Mouse (Mus musculus) heart, embryonic 16.5 days (tissue): Measurements from ENCODE around the gene Plpp7. TPM values are rescaled to one million over a fixed set of nuclear protein-coding genes. Genes with fewer than 3 reads are reported as not detected.
A peak's percentile ranks its signal among the peaks of the same experiment; 100 is the strongest.

Experiments
- ATAC-seq: fragments of 200-750 bp; cut with Nextera tagmentation; replicated peaks from 2 replicates; pipeline ENCODE4 v1.8.0; 2017; ENCODE audit warnings: moderate number of reproducible peaks; ENCODE audit not compliant: insufficient read depth, low FRiP score; ENCODE audit errors: extremely low read depth
- H3K27ac ChIP-seq: fragments of 300-500 bp; sonication (generic); 2 replicates; pipeline ENCODE4 v1.5.1; 2014; ENCODE audit warnings: mild to moderate bottlenecking, low read length, control low read depth, moderate library complexity
- H3K27me3 ChIP-seq: fragments of 300-500 bp; sonication (generic); 2 replicates; pipeline ENCODE4 v1.6.1; 2014; ENCODE audit warnings: low read length, mixed read lengths; ENCODE audit not compliant: control insufficient read depth, insufficient read depth
- H3K36me3 ChIP-seq: fragments of 300-500 bp; sonication (generic); 2 replicates; pipeline ENCODE4 v1.6.1; 2014; ENCODE audit not compliant: control insufficient read depth, insufficient read depth
- H3K4me1 ChIP-seq: fragments of 300-500 bp; sonication (generic); 2 replicates; pipeline ENCODE4 v1.6.1; 2014; ENCODE audit warnings: low read length, mixed read lengths; ENCODE audit not compliant: control insufficient read depth, insufficient read depth
- H3K4me2 ChIP-seq: fragments of 300-500 bp; sonication (generic); 2 replicates; pipeline ENCODE4 v1.6.1; 2014; ENCODE audit warnings: low read depth, mild to moderate bottlenecking, control low read depth, low read length
- H3K4me3 ChIP-seq: fragments of 300-500 bp; sonication (generic); 2 replicates; pipeline ENCODE4 v1.5.1; 2014; ENCODE audit warnings: mild to moderate bottlenecking, control low read depth, low read length
- H3K9ac ChIP-seq: fragments of 300-500 bp; sonication (generic); 2 replicates; pipeline ENCODE4 v1.6.1; 2014; ENCODE audit warnings: low read length, control low read depth
- H3K9me3 ChIP-seq: fragments of 300-500 bp; sonication (generic); replicated peaks from 2 replicates; pipeline ENCODE4 v1.6.1; 2016; ENCODE audit warnings: low read length; ENCODE audit not compliant: control insufficient read depth
- WGBS: fragments of 180-500 bp; shearing (Covaris S2); extraction: QIAGEN DNeasy Blood & Tissue Kit; methylation state at CpG from one replicate; pipeline ENCODE4 v1.1.7; 2014; 5-methylcytosine and 5-hydroxymethylcytosine counted together
- polyA plus RNA-seq: library from polyadenylated mRNA; unstranded; fragments of >200 nt; fragmentation: Nextera tagmentation; extraction: Ambion mirVana; gene quantifications from 2 replicates; pipeline ENCODE4 v1.2.1, GENCODE M21; 2015

The Plpp7 gene
- polyA plus RNA-seq, 1 experiment from 2014 or later, result 21.4 TPM

GRCm38 (mm10) chr2:32137667-32138266, 42.4 kb downstream of the Plpp7 start:
- H3K9me3 ChIP-seq, result no peaks in the 10 kb centered on the region
- peak overlapping the region; percentile 79 for H3K4me2 ChIP-seq
- peak; percentile 98 for ATAC-seq
- no peaks in the 10 kb centered on the region for H3K27me3 ChIP-seq
- no peaks in the 10 kb centered on the region for H3K36me3 ChIP-seq
- peaks cover 5% of the 10 kb centered on the region for H3K4me1 ChIP-seq
- H3K9ac ChIP-seq, result peak overlapping the region; percentile 75
- peak overlapping the region; percentile 76 for H3K27ac ChIP-seq
- WGBS, result 0% methylated on average over 40 of the region's 40 CpGs
- peak overlapping the region; percentile 61 for H3K4me3 ChIP-seq

- H3K36me3 ChIP-seq, result no peaks in the 10 kb centered on the region
- 73% methylated on average over 5 of the region's 5 CpGs for WGBS
- H3K4me3 ChIP-seq, result no peak overlapping the region
- H3K4me1 ChIP-seq, result peaks cover 5% of the 10 kb centered on the region
- H3K4me2 ChIP-seq, result no peak overlapping the region
- no peak overlapping the region; the same call in 1 of the 2 replicates for H3K27ac ChIP-seq
- no peaks in the 10 kb centered on the region for H3K27me3 ChIP-seq
- no peaks in the 10 kb centered on the region for H3K9me3 ChIP-seq
- ATAC-seq, result no peak
- H3K9ac ChIP-seq, result no peak overlapping the region
Measured at GRCm38 (mm10) chr2:32139377-32139776, 44.0 kb downstream of the Plpp7 start.

GRCm38 (mm10) chr2:32140498-32140934, 45.2 kb downstream of the Plpp7 start:
- Histone ChIP-seq H3K9me3 (no peaks in the 10 kb centered on the region), H3K4me1 (peaks cover 5% of the 10 kb centered on the region), H3K36me3 (no peaks in the 10 kb centered on the region), H3K27ac (no peak overlapping the region), H3K27me3 (no peaks in the 10 kb centered on the region), H3K4me2 (no peak overlapping the region), H3K9ac (no peak overlapping the region), H3K4me3 (no peak overlapping the region)
- ATAC-seq, result no peak
- WGBS, result 43% methylated on average over 4 of the region's 4 CpGs

GRCm38 (mm10) chr2:32141602-32142001, 46.3 kb downstream of the Plpp7 start:
- no peak overlapping the region for H3K27ac ChIP-seq
- 69% methylated on average over 6 of the region's 6 CpGs for WGBS
- H3K36me3 ChIP-seq, result no peaks in the 10 kb centered on the region
- H3K9ac ChIP-seq, result no peak overlapping the region
- no peak overlapping the region for H3K4me2 ChIP-seq
- no peaks in the 10 kb centered on the region for H3K9me3 ChIP-seq
- peaks cover 5% of the 10 kb centered on the region for H3K4me1 ChIP-seq
- H3K27me3 ChIP-seq, result no peaks in the 10 kb centered on the region
- no peak overlapping the region for H3K4me3 ChIP-seq
- no peak for ATAC-seq

DNA sequence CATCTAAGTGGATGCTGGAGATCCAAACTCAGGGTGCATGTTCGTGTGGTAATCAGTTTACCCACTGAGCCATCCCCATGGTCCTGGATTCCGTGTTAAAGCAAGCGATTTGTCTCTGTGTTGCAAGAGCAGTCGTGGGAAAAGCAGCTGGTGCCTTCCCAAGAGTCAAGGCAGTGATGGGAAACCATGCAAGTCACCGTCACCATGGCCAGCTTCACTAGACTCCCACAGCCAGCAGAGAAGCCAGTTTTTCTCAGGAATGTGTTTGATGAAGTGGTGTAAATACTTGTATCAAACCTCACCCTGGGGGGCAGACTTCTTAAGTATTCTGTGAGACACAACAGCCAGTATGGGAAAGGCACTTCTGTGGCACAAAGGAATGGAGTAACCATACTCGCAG, 47.0 kb downstream of the Plpp7 start:
- WGBS, result 49% methylated on average over 6 of the region's 6 CpGs
- Histone ChIP-seq H3K9me3 (no peaks in the 10 kb centered on the region), H3K36me3 (no peaks in the 10 kb centered on the region), H3K4me1 (peaks cover 5% of the 10 kb centered on the region), H3K4me2 (no peak overlapping the region), H3K27ac (no peak overlapping the region), H3K27me3 (no peaks in the 10 kb centered on the region), H3K9ac (no peak overlapping the region), H3K4me3 (no peak overlapping the region)
- no peak for ATAC-seq

- Histone ChIP-seq H3K27ac (no peak overlapping the region), H3K36me3 (no peaks in the 10 kb centered on the region), H3K9ac (no peak overlapping the region), H3K4me1 (no peaks in the 10 kb centered on the region), H3K9me3 (no peaks in the 10 kb centered on the region), H3K27me3 (no peaks in the 10 kb centered on the region), H3K4me2 (no peak overlapping the region), H3K4me3 (no peak overlapping the region)
- 74% methylated on average over 5 of the region's 5 CpGs for WGBS
- ATAC-seq, result no peak
Measured at GRCm38 (mm10) chr2:32144633-32145032, 49.3 kb downstream of the Plpp7 start.

GRCm38 (mm10) chr2:32146617-32147162, 51.4 kb downstream of the Plpp7 start:
- Histone ChIP-seq H3K9ac (no peak overlapping the region), H3K9me3 (no peaks in the 10 kb centered on the region), H3K4me3 (no peak overlapping the region), H3K27me3 (no peaks in the 10 kb centered on the region), H3K4me2 (no peak overlapping the region), H3K27ac (no peak overlapping the region), H3K4me1 (peaks cover 4% of the 10 kb centered on the region; the same call in 1 of the 2 replicates), H3K36me3 (no peaks in the 10 kb centered on the region)
- no peak for ATAC-seq
- WGBS, result 76% methylated on average over 5 of the region's 5 CpGs

- WGBS, result 47% methylated on average over 1 of the region's 1 CpGs
- peak overlapping the region; percentile 80; the same call in 1 of the 2 replicates for H3K4me2 ChIP-seq
- H3K27me3 ChIP-seq, result no peaks in the 10 kb centered on the region
- ATAC-seq, result no peak
- no peak overlapping the region; the same call in 1 of the 2 replicates for H3K9ac ChIP-seq
- peak overlapping the region; percentile 98 for H3K27ac ChIP-seq
- no peaks in the 10 kb centered on the region for H3K36me3 ChIP-seq
- H3K4me1 ChIP-seq, result peaks cover 35% of the 10 kb centered on the region
- H3K4me3 ChIP-seq, result peak overlapping the region; percentile 80
- no peaks in the 10 kb centered on the region for H3K9me3 ChIP-seq
Measured at GRCm38 (mm10) chr2:32150135-32150534, 54.8 kb downstream of the Plpp7 start.

GRCm38 (mm10) chr2:32150562-32150923, 55.2 kb downstream of the Plpp7 start:
- 9% methylated on average over 7 of the region's 7 CpGs for WGBS
- ATAC-seq, result no peak
- H3K4me2 ChIP-seq, result peak overlapping the region; percentile 80
- peaks cover 39% of the 10 kb centered on the region for H3K4me1 ChIP-seq
- no peaks in the 10 kb centered on the region for H3K9me3 ChIP-seq
- H3K9ac ChIP-seq, result peak overlapping the region; percentile 94
- peak overlapping the region; percentile 98 for H3K27ac ChIP-seq
- H3K36me3 ChIP-seq, result no peaks in the 10 kb centered on the region
- no peaks in the 10 kb centered on the region for H3K27me3 ChIP-seq
- peak overlapping the region; percentile 80 for H3K4me3 ChIP-seq
